Mouse (Mus musculus) layer of hippocampus, postnatal 25 days (tissue): Measurements from ENCODE around the gene Dock4. TPM values are rescaled to one million over a fixed set of nuclear protein-coding genes. Genes with fewer than 3 reads are reported as not detected.

Experiments used
- DNase-seq, 2 experiments: peaks; one replicate each; pipeline ENCODE4 v3.0.0; 2022; ENCODE audit warnings: mixed read lengths in 2 of 2, low spot score in 1 of 2; ENCODE audit errors: extremely low spot score in 1 of 2
- total RNA-seq, 2 experiments: library from RNA; stranded (reverse); gene quantifications; 2 replicates each; pipeline ENCODE4 v1.2.3; 2021

Gene Dock4
- total RNA-seq, 2 experiments from 2014 or later = 205 to 242 TPM

DNA sequence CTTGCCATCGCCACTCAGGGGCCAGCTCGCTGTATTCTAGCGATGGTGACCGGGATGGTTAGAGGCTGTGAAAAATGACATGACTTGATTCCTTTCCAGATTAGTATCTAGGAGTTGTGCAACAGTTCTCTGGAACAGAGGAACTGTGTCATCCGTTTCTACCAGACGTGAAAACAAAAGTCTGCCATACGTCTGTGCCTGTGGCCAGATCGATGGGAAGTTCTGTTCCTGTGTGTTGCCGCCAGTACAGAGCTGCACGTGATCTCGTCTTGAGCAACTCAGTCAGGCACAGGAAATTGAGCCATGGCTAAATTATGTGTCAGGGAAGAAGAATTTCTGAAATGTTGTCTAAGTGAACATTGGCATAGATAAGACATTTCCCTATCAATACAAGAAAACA lies 113.4 kb downstream of the Dock4 start:
- DNase-seq = no peak

DNA sequence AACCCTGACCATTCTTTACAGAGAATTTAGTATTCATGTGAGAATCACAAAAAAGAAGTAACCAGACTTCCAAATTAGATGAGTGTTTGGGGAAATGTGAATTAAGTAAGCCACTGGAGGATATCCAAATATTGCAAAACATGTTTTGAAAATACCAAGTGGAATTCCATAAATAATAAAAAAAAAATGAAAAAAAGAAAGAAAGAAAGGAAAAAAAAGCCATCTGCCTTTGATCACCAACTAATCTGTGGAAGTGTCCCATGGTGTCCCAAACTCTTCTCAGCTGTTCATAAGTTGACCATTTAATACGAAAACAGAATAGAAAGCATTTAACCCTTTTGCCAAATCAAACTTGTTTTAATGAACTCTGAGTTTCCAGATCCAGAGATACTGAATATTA lies 118.0 kb downstream of the Dock4 start:
- no peak for DNase-seq

DNA sequence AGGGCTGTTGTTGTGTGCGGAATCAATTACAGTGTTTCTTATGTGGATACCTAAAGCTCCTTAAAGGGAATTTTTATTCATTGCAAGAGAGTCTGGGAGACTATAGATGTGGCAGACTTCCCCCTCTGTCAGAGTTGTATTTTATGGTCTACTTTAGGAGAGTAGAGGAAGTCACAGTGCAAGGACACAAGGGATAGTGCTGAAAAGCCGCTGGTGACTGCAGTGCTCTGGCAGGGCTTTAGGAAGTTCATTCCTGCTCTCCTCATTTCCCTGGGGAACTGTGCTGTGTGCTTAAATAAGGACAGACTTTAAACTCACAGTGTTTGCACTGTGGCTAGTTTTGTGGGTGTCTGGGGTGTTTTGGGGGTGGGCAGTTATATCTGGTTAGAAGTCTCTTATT lies 118.5 kb downstream of the Dock4 start:
- DNase-seq = no peak

DNA sequence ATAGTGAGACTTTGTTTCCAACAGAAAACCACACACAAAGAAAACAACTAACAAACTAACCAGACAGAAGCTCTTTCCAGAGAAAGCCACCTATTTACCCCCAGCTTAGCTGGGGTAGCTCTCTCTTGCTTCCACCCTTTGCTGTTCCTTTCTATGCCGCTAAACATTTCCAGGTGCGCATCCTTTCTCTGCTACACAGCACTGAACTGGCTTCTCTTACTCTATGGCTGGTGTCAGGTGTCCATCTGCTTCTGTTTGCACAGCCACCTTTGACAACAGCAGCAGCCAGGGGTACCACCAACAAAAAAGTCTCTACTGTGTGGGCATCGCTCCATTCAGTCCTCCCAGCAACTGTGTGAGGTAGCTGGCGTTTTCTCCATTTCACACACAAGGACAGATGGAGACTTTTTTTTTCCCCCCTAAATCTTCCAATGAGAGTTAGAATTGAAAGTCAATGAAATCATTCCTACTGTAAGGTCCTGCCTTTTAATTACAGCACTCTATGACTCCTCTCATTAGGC lies 122.7 kb downstream of the Dock4 start:
- no peak for DNase-seq

DNA sequence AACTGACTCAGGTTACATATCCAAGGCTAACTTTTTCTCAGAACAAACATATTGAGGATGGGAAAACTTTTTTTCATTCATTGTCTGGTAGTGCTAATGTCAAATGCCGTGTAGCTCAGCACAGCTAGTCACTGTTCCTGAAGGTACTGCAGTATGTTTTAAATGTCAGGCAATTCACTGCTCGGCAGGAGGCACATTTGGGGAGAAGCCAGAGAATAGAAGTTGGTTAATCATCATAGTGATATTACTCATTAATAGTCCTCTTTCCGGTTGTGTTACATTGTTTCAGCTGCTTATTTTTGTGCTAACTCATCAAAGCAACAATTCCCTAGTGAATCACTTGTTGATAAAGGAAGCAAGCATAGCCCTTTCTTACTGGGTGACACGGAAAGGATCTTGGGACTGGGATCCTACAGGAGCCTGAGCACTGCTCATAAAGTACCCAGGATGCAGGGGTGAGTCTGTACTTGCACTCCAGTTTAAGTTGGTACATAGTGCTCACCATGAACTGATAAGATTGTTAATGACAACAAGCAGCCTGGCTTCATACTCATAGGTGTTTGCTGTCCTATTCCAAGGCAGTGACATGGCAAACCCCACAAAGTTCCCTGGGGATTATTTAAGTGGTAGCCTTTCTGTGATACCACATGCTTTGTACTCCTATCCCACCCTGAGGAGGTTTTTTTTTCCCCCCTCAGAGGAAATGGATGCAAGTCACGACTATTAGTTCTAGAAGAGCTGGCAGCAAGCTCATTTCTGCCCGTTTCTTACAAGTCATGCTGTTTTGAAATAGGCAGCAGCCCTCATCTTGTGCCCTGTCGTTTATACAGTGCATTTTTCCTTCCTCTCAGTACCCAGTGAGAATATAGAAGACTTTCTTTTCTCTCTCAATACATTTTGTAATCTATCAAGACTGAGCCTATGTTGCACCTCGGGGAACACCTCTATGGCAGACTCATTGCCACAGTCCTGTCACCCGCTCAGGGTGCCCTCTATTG lies 123.5 kb downstream of the Dock4 start:
- DNase-seq = no peak

DNA sequence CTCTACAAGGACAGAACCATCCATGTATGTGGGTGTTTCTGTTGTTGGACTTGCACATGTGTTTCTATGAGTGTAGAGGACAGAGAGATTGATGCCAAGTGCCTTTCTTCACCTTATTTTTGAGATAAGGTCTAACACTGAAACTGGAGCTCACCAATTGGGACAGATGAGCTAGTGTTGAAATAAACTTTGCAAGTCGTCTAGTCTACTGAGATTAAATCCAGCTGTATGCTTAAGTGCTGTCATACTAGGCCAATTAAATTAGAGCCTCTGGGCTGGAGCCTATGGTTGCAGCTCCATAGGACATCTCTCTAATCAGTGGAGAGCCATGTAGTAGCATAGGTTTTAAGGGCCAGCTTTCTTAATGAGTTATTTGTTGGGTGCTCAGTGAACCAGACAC lies 124.5 kb downstream of the Dock4 start:
- DNase-seq = no peak

DNA sequence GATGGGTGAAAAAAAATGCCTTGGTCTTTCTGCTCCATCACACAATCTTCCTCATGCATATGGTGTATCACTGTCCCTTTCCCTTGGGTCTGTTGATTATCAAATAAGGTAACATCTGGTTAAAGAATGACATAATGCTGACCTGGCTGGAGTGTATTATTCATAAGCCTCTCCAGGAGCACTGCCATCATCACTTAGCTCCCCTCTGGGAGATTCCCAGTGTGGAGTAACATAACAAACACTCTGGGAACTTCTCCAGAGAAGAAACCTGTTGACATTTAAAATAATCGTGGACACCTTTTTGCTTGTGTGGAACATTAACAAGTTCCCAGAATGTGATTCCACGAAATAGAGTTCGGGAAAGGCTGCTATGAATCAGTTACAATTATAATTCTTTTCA lies 128.3 kb downstream of the Dock4 start:
- no peak for DNase-seq

DNA sequence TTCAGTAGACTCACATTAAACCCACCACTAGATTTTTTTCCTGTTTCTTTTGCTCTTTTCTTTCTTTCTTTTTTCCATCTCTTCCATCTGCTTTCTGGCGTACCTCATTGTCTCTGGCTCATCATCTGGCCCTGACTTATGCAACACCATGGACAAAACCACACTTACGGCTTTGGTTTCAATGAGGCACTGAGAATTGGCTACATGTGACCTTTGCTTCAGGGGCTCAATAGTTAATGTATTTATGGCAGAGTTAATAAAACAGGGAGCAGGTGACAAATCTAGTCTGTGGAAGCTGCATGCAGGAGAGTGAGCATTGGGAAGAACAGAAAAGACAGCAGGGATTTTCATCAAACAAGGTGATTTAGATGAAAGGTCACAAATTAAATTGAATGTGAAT lies 131.0 kb downstream of the Dock4 start:
- no peak for DNase-seq

DNA sequence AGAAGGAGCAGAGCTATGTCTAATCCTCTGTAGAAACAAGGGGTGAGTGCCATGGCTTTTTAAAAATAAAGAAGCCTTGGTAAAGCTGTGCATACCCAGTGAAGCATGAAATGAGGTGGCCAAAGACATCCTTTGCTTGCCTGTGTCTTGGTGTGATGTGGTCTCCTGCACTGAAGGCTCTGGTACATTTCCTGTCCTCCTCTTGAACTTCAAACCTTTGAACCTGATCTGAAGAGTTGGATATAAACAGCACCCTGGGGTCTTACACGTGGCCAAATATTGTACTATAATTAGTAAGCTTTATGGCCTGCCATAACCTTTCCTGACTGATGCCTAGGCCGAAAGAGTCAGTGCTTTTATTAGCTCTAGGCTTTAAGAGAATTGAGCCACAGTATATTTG lies 134.6 kb downstream of the Dock4 start:
- no peak for DNase-seq

DNA sequence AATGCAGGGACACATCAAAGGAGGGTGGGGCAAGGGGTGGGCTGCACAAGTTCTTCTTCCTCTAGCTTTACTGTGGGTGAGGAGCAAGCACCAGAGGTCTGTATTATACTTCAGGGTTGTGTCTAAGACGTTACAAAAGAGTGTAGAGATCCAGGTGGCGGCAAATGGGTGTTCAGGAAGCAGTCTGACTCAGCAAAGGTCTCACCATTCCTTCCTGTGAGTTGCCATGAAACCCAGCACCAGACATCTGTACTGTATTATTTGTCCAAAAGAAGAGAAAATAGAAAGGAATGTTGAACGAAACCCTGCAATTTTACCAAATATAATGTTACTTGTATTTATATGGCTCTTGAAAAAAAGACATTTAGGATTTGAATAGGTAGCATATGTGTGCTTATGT lies 135.3 kb downstream of the Dock4 start:
- DNase-seq = no peak

DNA sequence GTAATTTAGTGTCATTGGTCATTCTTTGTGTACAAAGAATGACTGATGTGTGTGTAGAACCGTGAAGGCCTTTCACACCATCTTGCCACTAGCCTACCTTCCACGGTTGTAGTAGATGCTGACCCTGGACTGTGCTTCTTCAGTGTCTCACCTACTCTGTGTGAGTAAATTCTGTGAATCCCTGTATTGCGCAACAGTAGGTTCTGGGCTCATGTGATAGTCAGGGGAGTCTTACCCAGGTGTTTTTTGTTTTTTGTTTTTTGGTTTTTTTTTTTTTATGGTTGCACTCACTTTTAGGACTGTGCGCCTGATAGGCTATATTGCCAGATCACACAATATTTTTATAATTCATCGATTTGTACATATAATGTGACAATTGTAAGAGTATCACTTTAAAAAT lies 136.3 kb downstream of the Dock4 start:
- DNase-seq = no peak

DNA sequence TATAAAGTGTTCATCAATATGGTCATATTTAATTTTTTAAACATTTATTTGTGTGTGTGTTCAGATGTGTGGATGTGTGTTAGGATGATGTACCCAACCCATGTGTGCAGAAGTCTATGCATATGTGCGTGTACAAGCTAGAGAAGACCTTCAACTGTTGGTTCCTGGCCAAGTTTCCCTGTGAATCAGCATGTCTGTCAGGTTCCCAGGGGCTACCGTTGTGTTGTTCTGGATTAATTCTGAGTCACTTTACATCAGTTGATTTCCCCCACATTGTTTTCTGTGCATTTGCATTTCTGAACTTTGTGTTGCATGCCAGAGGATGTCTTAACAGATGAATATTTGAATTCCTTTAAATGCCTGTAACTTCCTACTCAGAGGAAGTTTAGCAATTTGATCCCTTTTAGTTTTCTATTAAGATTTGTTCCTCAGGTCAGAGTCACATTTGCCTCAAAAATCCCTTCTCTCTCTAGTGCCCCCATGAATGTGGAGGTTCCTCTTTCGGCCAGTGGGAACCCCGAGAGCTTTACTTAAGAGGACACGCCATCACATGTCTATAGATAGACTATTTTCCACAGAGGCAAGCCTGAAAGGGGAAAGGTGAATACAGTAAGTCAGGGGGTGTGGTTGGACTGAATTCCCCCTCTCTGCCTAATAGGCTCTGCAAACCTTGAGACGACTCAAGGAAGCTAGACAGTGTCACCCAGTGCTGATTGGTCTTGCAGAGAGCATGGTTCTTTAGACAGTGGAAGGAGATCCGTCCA lies 139.0 kb downstream of the Dock4 start:
- DNase-seq = no peak

DNA sequence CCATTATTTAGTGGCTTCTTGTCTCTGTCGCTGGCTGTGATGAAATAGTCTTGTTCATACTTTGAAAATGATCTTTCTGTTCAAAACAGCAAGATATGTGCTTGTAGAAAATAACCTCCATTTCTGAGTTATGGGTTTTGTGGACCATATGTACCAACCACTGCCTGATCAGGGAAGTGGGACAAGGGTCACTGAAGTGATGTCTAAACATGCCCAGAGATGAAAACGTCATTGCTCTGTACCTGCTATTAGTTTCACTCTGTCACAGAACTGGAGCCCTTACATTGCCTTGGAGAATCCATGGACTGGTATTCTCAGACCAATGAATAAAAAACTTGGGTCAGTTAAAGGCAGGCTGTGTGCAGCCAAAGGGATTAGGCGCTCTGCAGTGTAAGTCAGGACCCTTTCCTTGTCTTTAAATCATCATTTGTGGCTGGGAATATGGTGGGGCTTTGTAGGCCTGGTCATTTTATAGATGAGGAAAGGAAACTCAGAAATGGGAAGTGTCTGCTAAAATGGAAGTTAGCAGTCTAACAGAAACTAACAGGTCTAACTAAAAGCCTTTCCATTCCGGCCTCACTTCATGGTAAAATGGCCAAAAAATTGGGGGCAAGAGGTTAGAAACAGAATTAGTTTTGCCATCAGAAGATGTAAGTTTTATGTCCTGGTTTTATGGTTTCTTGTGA lies 139.8 kb downstream of the Dock4 start:
- no peak for DNase-seq

DNA sequence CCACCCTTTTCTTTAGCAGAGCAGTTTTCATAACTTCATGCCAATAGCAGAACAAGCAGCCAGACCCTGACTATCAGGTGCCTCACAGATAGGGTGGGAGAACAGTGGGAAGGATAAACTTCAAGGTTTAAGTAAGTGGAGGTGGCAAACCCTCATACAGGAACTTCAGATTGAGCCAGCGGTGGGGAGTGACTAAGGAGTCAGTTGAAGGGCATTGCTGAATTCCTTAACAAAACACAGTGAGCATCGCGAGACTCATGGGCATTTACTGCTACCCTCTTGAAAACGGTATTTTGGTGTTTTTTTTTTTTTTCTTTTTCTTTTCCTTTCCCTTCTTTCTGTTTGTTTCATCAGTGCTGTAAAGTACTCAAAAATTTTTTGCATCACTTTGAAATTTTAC lies 148.4 kb downstream of the Dock4 start:
- DNase-seq = no peak

DNA sequence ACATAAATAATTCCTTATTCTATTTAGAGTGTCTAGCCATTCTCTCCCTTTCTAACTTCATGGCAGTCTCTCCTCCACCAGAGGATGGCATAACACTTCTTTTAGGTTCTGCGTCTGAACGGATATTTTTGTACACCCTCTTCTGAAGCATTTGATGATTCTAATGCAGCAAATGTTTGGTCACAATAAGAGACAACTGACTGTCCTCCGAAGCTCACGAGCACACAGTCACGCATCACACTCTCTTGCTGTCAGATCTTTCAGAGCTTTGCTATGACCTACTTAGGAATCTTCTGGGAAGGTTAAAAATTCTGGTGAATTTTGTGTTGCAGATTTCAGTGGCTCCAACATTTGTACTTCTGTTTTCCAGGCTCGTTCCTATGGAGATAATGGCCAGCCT lies 149.7 kb downstream of the Dock4 start:
- no peak for DNase-seq

DNA sequence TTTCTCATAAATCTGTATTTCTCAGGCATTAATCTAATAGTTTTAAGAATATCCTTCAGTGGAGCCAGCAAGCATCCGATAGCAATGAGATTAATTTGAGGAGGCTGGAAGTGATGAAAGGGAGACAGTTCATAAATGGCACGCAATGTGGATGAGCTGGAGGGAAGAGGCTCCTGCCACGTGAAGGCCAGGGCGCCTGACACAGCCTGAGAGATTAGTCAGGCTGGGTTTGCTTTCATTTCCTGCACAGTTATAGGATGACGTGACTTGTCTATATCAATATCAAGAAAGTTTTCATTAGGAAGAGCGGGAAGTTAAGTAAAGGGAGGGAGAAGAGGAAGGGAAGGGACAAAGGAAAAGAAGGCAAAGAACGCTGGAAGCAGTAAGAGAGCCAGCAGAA lies 150.3 kb downstream of the Dock4 start:
- DNase-seq = no peak

DNA sequence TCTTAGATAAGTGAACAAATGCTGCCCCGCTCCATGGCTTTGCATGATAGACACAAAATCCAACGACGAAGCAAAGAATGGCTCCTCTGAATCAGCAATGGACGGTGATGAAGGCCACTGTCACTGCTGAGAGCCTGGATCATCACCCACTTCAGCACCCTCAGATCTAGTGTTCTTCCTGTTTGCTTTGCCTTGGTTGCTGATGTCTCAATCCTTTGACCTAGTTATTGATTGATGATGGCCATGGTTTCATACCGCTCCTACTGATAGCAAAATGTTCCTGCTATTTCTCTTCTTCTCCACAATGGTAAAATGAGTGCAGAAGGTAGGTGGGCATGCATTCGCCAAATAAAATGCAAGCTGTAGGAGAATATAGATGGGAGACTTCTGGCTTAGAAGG lies 150.7 kb downstream of the Dock4 start:
- no peak for DNase-seq

DNA sequence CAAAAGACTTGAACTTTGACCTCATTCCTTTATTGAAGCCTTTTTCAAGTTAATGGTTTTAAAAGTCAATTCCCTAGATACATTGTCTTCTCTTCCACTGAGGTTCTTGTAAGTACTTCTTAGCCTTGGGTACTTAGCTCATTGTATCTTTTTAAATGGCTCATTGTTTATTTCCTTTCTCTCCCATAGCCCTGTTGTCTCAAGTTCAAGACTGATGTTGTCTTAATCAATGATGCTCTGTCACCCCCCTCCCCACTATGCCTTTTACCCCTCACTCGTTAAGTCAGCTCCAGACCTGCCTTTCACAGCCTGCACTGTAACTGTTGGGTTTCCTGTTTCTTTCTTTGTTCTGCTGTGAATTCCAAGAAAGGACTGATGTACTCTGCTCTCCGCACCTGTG lies 154.2 kb downstream of the Dock4 start:
- DNase-seq = no peak

DNA sequence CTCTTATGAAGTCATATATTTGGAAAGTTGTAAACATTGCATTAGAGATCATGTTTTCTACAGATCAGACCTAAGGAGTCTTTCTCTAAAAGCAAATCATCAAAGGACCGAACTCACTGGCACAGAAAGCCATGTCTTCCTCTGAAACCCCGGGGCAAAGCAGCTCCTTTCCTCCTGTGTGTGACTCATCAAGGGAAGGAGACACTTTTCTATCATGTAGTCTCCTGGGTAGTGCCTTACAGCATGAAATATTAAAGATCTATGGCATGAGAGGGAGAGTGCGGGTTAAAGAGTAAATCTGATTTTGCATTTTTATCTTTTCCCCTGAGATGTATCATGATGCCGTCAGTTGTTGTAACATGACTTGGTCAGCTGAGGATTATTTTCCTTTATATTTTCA lies 159.8 kb downstream of the Dock4 start:
- no peak for DNase-seq

DNA sequence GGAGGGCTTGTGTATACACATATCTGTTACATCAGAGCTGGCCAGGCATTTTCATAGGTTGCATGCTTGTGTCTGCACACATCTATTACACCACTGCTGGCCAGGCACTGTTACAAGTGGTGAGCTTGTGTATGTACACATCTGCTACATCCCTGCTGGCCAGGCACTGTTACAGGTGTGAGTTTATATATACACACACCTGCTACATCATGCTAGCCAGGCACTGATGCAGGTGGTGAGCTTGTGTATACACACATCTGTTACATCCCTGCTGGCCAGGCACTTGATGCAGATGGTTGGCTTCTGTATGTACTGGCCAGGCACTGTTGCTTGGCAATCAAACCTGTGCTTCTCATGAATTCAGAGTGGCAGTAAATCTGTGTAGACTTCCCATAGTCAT lies 177.2 kb downstream of the Dock4 start:
- no peak for DNase-seq

DNA sequence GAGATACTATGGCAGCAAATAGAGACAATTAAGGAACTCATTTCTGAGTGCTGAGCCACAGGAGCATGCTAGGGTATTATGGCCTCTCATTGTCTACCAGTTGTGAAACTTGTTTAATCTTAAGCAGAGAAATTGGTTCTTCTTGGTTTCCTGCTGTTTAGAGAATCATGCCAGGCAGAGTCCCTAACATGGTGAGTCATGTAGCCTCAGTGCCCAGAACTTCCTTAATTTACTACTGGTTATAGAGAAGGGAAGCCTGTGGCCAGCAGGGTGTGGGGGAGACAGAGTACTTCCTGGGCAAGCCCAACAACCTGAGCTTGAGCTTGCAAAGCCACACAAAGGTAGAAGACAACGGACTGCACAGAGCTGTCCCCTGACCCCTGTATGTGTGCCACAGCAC lies 180.8 kb downstream of the Dock4 start:
- no peak for DNase-seq
